Comparison of ENCODE assay signal across 7 mouse cellular contexts in genomic region chr9:7602982-7603742, GRCm38 (mm10). TPM values are rescaled to one million over a fixed set of nuclear protein-coding genes. Genes with fewer than 3 reads are reported as not detected.
DNase-seq lines count a peak whose midpoint lies in the region; ATAC-seq and TF ChIP-seq lines count a peak whose summit lies in the region.

No protein-coding gene starts in this region.

- H3K9me3 ChIP-seq in forebrain, embryonic 15.5 days = no peaks in the 10 kb centered on the region
- no peaks in the 10 kb centered on the region for H3K9me3 ChIP-seq in midbrain, embryonic 12.5 days

- H3K4me2 ChIP-seq in forebrain, embryonic 15.5 days (replicated peaks) = no peak overlapping the region
- no peak overlapping the region for H3K4me2 ChIP-seq in midbrain, embryonic 12.5 days (replicated peaks)

- no peak overlapping the region for H3K27ac ChIP-seq in forebrain, embryonic 15.5 days (replicated peaks)
- H3K27ac ChIP-seq in left cerebral cortex, adult 2 months = no peak overlapping the region
- no peak overlapping the region for H3K27ac ChIP-seq in midbrain, embryonic 12.5 days (replicated peaks)

- no peaks in the 10 kb centered on the region for H3K4me1 ChIP-seq in forebrain, embryonic 15.5 days
- no peaks in the 10 kb centered on the region for H3K4me1 ChIP-seq in midbrain, embryonic 12.5 days

- H3K36me3 ChIP-seq in forebrain, embryonic 15.5 days = no peaks in the 10 kb centered on the region
- H3K36me3 ChIP-seq in midbrain, embryonic 12.5 days = no peaks in the 10 kb centered on the region

- no peak overlapping the region for H3K9ac ChIP-seq in forebrain, embryonic 15.5 days (replicated peaks)
- H3K9ac ChIP-seq in midbrain, embryonic 12.5 days (replicated peaks) = no peak overlapping the region

- peak; percentile 96 for TF ChIP-seq CTCF in left cerebral cortex, adult 2 months (IDR thresholded peaks at IDR 0.05)

- intact Hi-C loops in left cerebral cortex, adult 2 months (cut with DNase I) = loop anchor here (5.0 to 10.0 kb wide), 5 partner anchors 109 to 1072 kb away; no protein-coding TSS in a partner anchor

- DNase-seq in NIH3T3 (ENCODE audit: low read depth) = peak; percentile 76
- peak; percentile 40 for DNase-seq in c-Kit-positive CD71-positive TER-119-positive erythroid progenitor cells, embryonic 14.5 days (ENCODE audit: low spot score)
- peak; percentile 65 to 76 for DNase-seq in left cerebral cortex, adult 2 months (ENCODE audit: extremely low spot score in 1 of 2, low spot score in 2 of 2)
- peak; percentile 25 for DNase-seq in skeletal muscle tissue, adult 2 months (ENCODE audit: low read depth, low spot score)

- no peaks in the 10 kb centered on the region for H3K27me3 ChIP-seq in forebrain, embryonic 15.5 days
- no peaks in the 10 kb centered on the region for H3K27me3 ChIP-seq in midbrain, embryonic 12.5 days

- ATAC-seq in forebrain, embryonic 15.5 days (replicated peaks) = peak; percentile 71; the same call in 1 of the 2 replicates
- ATAC-seq in inflammation-experienced regulatory T-cells, adult 6 months = peak; percentile 63
- ATAC-seq in midbrain, embryonic 12.5 days (ENCODE audit: low FRiP score, low read depth) = peak; percentile 80

- H3K4me3 ChIP-seq in forebrain, embryonic 15.5 days = no peak overlapping the region
- H3K4me3 ChIP-seq in left cerebral cortex, adult 2 months = no peak overlapping the region
- H3K4me3 ChIP-seq in midbrain, embryonic 12.5 days = no peak overlapping the region

- WGBS in forebrain, embryonic 15.5 days = 0% methylated on average over 3 of the region's 3 CpGs
- 6% methylated on average over 3 of the region's 3 CpGs for WGBS in midbrain, embryonic 12.5 days

RNA-seq across cellular contexts. Expression of gene Mmp20, which starts 24.9 kb away (rescaled TPM):
- not detected in 2 replicates for polyA plus RNA-seq in forebrain, embryonic 15.5 days (2015; fragmentation: Nextera tagmentation; extraction: Ambion mirVana)
- polyA plus RNA-seq in inflammation-experienced regulatory T-cells, adult 6 months (2017; shearing (Covaris generic)) = not detected
- total RNA-seq in left cerebral cortex, adult 2 months (2021) = not detected
- not detected in 2 replicates for polyA plus RNA-seq in midbrain, embryonic 12.5 days (2016; fragmentation: Nextera tagmentation; extraction: Ambion mirVana)

RNA-seq across cellular contexts. Expression of gene Mmp27, which starts 32.0 kb away (rescaled TPM):
- polyA plus RNA-seq in forebrain, embryonic 15.5 days (2015; fragmentation: Nextera tagmentation; extraction: Ambion mirVana) = not detected in 2 replicates
- polyA plus RNA-seq in inflammation-experienced regulatory T-cells, adult 6 months (2017; shearing (Covaris generic)) = not detected
- not detected for total RNA-seq in left cerebral cortex, adult 2 months (2021)
- polyA plus RNA-seq in midbrain, embryonic 12.5 days (2016; fragmentation: Nextera tagmentation; extraction: Ambion mirVana) = not detected in 2 replicates

RNA-seq across cellular contexts. Expression of gene Mmp8, which starts 44.9 kb away (rescaled TPM):
- polyA plus RNA-seq in forebrain, embryonic 15.5 days (2015; fragmentation: Nextera tagmentation; extraction: Ambion mirVana) = 0.08 TPM in 1 of 2 replicates, not detected in the other
- polyA plus RNA-seq in inflammation-experienced regulatory T-cells, adult 6 months (2017; shearing (Covaris generic)) = not detected
- under 1 TPM in 1 of 2 experiments, not detected in 1; 0.14 TPM for total RNA-seq in left cerebral cortex, adult 2 months (2021)
- polyA plus RNA-seq in midbrain, embryonic 12.5 days (2016; fragmentation: Nextera tagmentation; extraction: Ambion mirVana) = 0.21 TPM in 1 of 2 replicates, not detected in the other

Comparison
In these comparisons a context has a peak if more than half of its experiments do, and no peak if none do; other contexts are left out.
1. DNase-seq: peak in every context shown above with its lines; median percentile 76 in NIH3T3; 70 in left cerebral cortex, adult 2 months; 40 in c-Kit-positive CD71-positive TER-119-positive erythroid progenitor cells, embryonic 14.5 days; 25 in skeletal muscle tissue, adult 2 months.